Mouse (Mus musculus) neural tube, embryonic 14.5 days (tissue): ENCODE measurements around the gene Gchfr. TPM values are rescaled to one million over a fixed set of nuclear protein-coding genes. Genes with fewer than 3 reads are reported as not detected.

Experiments used
- ATAC-seq: fragments of 200-750 bp; cut with Nextera tagmentation; 2 replicates; pipeline ENCODE4 v1.8.0; 2017; ENCODE audit warnings: low read depth, mild to moderate bottlenecking, moderate TSS enrichment, moderate library complexity
- H3K27ac ChIP-seq: fragments of 300-500 bp; sonication (generic); 2 replicates; pipeline ENCODE4 v1.5.1; 2014; ENCODE audit warnings: low read depth, mild to moderate bottlenecking, control low read depth, low read length, moderate library complexity, mixed read lengths
- H3K27me3 ChIP-seq: fragments of 300-500 bp; sonication (generic); 2 replicates; pipeline ENCODE4 v1.6.1; 2014; ENCODE audit warnings: low read length; ENCODE audit not compliant: control insufficient read depth, insufficient read depth
- H3K36me3 ChIP-seq: fragments of 300-500 bp; sonication (generic); 2 replicates; pipeline ENCODE4 v1.6.1; 2014; ENCODE audit warnings: low read length, mixed read lengths; ENCODE audit not compliant: control insufficient read depth, insufficient read depth
- H3K4me1 ChIP-seq: fragments of 300-500 bp; sonication (generic); 2 replicates; pipeline ENCODE4 v1.6.1; 2014; ENCODE audit warnings: low read length; ENCODE audit not compliant: control insufficient read depth, insufficient read depth
- H3K4me2 ChIP-seq: fragments of 300-500 bp; sonication (generic); 2 replicates; pipeline ENCODE4 v1.6.1; 2014; ENCODE audit warnings: mild to moderate bottlenecking, low read depth, low read length, control low read depth
- H3K4me3 ChIP-seq: fragments of 300-500 bp; sonication (generic); 2 replicates; pipeline ENCODE4 v1.5.1; 2014; ENCODE audit warnings: low read depth, low read length, control low read depth, mixed read lengths
- H3K9ac ChIP-seq: fragments of 300-500 bp; sonication (generic); replicated peaks from 2 replicates; pipeline ENCODE4 v1.6.1; 2014; ENCODE audit warnings: low read depth, mild to moderate bottlenecking, control low read depth, low read length, mixed read lengths
- H3K9me3 ChIP-seq: fragments of 300-500 bp; sonication (generic); 2 replicates; pipeline ENCODE4 v1.6.1; 2016; ENCODE audit warnings: low read length; ENCODE audit not compliant: control insufficient read depth
- WGBS: fragments of 180-500 bp; shearing (Covaris S2); extraction: QIAGEN DNeasy Blood & Tissue Kit; methylation state at CpG from one replicate; pipeline ENCODE4 v1.1.7; 2014; 5-methylcytosine and 5-hydroxymethylcytosine counted together
- polyA plus RNA-seq: library from polyadenylated mRNA; unstranded; fragments of >200 nt; fragmentation: Nextera tagmentation; extraction: Ambion mirVana; gene quantifications from 2 replicates; pipeline ENCODE4 v1.2.1, GENCODE M21; 2014

The Gchfr gene
- polyA plus RNA-seq, 1 experiment from 2014 or later: 1.8 TPM

DNA sequence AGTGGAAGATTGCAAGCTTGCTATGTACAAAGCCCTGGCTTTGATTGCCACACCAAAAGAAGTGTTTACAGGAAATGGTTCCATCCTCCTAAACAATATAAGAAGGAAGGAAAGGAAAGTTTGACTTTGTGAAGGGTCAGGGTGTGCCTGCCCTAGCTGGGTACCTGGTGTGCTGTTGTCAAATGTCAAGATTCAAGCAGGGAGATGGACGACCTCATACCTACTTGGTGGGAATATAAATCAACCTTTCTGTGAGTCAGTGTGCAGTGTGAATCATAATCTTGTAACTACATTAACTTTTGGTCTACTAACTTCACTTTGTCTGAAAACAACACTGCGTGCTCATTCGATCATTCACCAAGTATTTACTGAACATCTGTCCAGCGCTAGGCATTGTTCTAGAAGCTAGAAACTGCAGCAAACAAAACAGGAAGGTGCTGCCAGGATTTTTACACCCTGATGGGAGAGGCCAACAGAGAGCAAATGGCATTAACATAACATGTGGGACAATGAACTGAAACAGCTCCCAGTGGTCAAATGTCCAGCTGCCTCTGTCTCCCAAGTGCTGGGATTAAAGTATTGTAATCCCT, 36.4 kb downstream of the Gchfr start:
- Histone ChIP-seq H3K27ac (no peak overlapping the region), H3K27me3 (no peaks in the 10 kb centered on the region), H3K4me2 (no peak overlapping the region), H3K4me1 (no peaks in the 10 kb centered on the region), H3K4me3 (no peak overlapping the region), H3K9ac (no peak overlapping the region), H3K9me3 (no peaks in the 10 kb centered on the region), H3K36me3 (no peaks in the 10 kb centered on the region)
- WGBS: 79% methylated on average over 4 of the region's 4 CpGs
- no peak for ATAC-seq

GRCm38 (mm10) chr2:119207961-119208343, 40.4 kb downstream of the Gchfr start:
- peak overlapping the region; percentile 65 for H3K27ac ChIP-seq
- H3K4me1 ChIP-seq: peaks cover 9% of the 10 kb centered on the region
- no peaks in the 10 kb centered on the region for H3K27me3 ChIP-seq
- WGBS: 23% methylated on average over 6 of the region's 6 CpGs
- H3K9me3 ChIP-seq: no peaks in the 10 kb centered on the region
- peak overlapping the region; percentile 62 for H3K4me2 ChIP-seq
- peaks cover 13% of the 10 kb centered on the region; the same call in 1 of the 2 replicates for H3K36me3 ChIP-seq
- H3K4me3 ChIP-seq: peak overlapping the region; percentile 65
- ATAC-seq: no peak; the same call in 1 of the 2 replicates
- H3K9ac ChIP-seq: peak overlapping the region; percentile 62

DNA sequence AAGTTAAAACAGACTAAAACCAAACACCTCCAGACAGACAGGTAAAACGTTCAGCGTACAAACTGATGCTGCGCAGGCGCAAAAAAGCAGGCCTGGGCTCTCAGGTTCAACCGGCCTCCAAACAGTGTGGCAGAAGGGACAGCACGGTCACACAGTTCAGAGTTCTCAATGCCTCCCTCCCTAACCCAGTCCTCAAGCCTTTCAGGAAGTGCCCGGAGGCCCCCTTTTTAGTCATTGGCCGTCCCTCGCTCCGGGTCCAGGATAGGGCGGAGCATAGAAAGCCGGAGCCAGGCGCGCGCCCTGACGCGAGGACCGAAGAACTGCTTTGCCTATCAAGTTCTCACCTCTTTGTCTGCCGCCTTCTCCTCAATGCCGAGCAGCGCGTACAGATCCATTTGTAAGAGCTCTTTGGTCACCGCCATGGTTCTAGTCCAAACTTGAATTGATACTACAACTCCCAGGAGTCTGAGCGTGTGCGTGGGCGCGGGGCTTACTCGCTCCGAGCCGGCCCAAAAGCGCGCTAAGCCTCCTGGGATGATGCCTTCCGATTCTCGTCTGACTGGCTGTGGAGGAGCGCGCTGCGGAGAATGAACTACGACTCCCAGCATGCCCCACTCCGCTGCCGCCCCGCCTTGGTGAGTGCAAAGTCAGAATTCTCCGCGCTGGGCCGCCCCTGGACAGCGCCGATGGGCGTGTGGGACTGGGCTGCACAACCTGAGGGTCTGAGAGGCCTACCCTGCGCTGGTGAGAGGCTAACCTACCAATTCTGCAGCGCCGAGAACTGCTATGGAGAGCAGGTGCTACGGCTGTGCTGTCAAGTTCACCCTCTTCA, 41.0 kb downstream of the Gchfr start, which contains the start of the genes Zfyve19 and Dnajc17:
TSS of gene Zfyve19 (plus strand) at position 274 of the 832 bp plus-strand sequence.
TSS of gene Dnajc17 (minus strand) at position 452 of the 832 bp plus-strand sequence.
- H3K4me1 ChIP-seq: peaks cover 9% of the 10 kb centered on the region
- peak within 1 kb of the TSS; percentile 72 for H3K9ac ChIP-seq
- peak within 1 kb of the TSS; percentile 62 for H3K4me2 ChIP-seq
- peaks cover 13% of the 10 kb centered on the region; the same call in 1 of the 2 replicates for H3K36me3 ChIP-seq
- peak; percentile 98 for ATAC-seq
- peak within 1 kb of the TSS; percentile 65 for H3K4me3 ChIP-seq
- H3K9me3 ChIP-seq: no peaks in the 10 kb centered on the region
- no peaks in the 10 kb centered on the region for H3K27me3 ChIP-seq
- under 1% methylated on average over 51 of the region's 51 CpGs for WGBS
- peak within 1 kb of the TSS; percentile 65 for H3K27ac ChIP-seq

- H3K4me1 ChIP-seq: peaks cover 9% of the 10 kb centered on the region
- no peaks in the 10 kb centered on the region for H3K9me3 ChIP-seq
- peak overlapping the region; percentile 65; the same call in 1 of the 2 replicates for H3K27ac ChIP-seq
- peak overlapping the region; percentile 65 for H3K4me3 ChIP-seq
- peak overlapping the region; percentile 62 for H3K4me2 ChIP-seq
- 0 out of 2 replicates have a peak, but pooled peaks have one; percentile 13 for ATAC-seq
- peak overlapping the region; percentile 72 for H3K9ac ChIP-seq
- H3K36me3 ChIP-seq: peaks cover 13% of the 10 kb centered on the region; the same call in 1 of the 2 replicates
- WGBS: 3% methylated on average over 13 of the region's 13 CpGs
- no peaks in the 10 kb centered on the region for H3K27me3 ChIP-seq
Observed at GRCm38 (mm10) chr2:119209176-119209507, 41.6 kb downstream of the Gchfr start.

Other genes with a start within 250 kb of the Gchfr start
- gene Chst14, start 241.3 kb upstream of the Gchfr start, polyA plus RNA-seq: 3.5 and 8.5 TPM in 2 replicates
- gene Ccdc32, start 138.4 kb upstream of the Gchfr start, polyA plus RNA-seq: 36.3 and 38.5 TPM in 2 replicates
- gene Rpusd2, start 133.0 kb upstream of the Gchfr start, polyA plus RNA-seq: 4.1 and 4.4 TPM in 2 replicates
- 2.9 and 4.9 TPM in 2 replicates for gene Knl1, start 120.7 kb upstream of the Gchfr start, polyA plus RNA-seq
- gene Rad51, start 55.0 kb upstream of the Gchfr start, polyA plus RNA-seq: 3.7 and 7.5 TPM in 2 replicates
- gene Rmdn3, start 10.7 kb upstream of the Gchfr start, polyA plus RNA-seq: 44.6 and 46.4 TPM in 2 replicates
- gene Gm14137, start 6.7 kb downstream of the Gchfr start, polyA plus RNA-seq: 0.36 and 0.78 TPM in 2 replicates
- 57.9 and 62.4 TPM in 2 replicates for gene Zfyve19, start 40.8 kb downstream of the Gchfr start, polyA plus RNA-seq
- 22.5 and 24.0 TPM in 2 replicates for gene Dnajc17, start 41.0 kb downstream of the Gchfr start, polyA plus RNA-seq
- gene Ppp1r14d, start 62.1 kb downstream of the Gchfr start, polyA plus RNA-seq: not detected in 2 replicates
- 0.61 and 0.68 TPM in 2 replicates for gene Spint1, start 69.6 kb downstream of the Gchfr start, polyA plus RNA-seq
- gene Rhov, start 103.5 kb downstream of the Gchfr start, polyA plus RNA-seq: 24.6 and 31.9 TPM in 2 replicates
- gene Vps18, start 121.0 kb downstream of the Gchfr start, polyA plus RNA-seq: 14.8 and 19.7 TPM in 2 replicates
- gene Dll4, start 158.0 kb downstream of the Gchfr start, polyA plus RNA-seq: 2.1 and 2.7 TPM in 2 replicates
- gene Chac1, start 183.5 kb downstream of the Gchfr start, polyA plus RNA-seq: 6.5 and 11.2 TPM in 2 replicates